Mouse (Mus musculus): ENCODE measurements around the gene Pacs2. TPM values are rescaled to one million over a fixed set of nuclear protein-coding genes. Genes with fewer than 3 reads are reported as not detected.
A peak's percentile ranks its signal among the peaks of the same experiment; 100 is the strongest.

The Pacs2 gene
- total and polyA plus RNA-seq, 2 experiments from 2014 or later = 23.2 to 116 TPM

GRCm38 (mm10) chr12:113049836-113050235, 35.5 kb downstream of the Pacs2 start:
- Histone ChIP-seq H3K4me2 (ENCODE audit: low read depth) (no peak overlapping the region), H3K4me3 (ENCODE audit: low read depth, low read length) (no peak overlapping the region), H3K9ac (no peak overlapping the region), H3K9me3 (ENCODE audit: low read length) (no peaks in the 10 kb centered on the region), H3K27me3 (ENCODE audit: insufficient read depth, low read length) (no peaks in the 10 kb centered on the region), H3K4me1 (ENCODE audit: insufficient read depth) (no peaks in the 10 kb centered on the region), H3K36me3 (ENCODE audit: insufficient read depth) (peaks cover 77% of the 10 kb centered on the region), H3K27ac (ENCODE audit: low read depth, low read length) (no peak overlapping the region)
- TF ChIP-seq CTCF (IDR thresholded peaks at IDR 0.05; ENCODE audit: low read depth) = no peak
- DNase-seq (no peak), ATAC-seq (no peak)
- 96% methylated on average over 9 of the region's 9 CpGs for whole genome bisulfite sequencing

GRCm38 (mm10) chr12:113050671-113051070, 36.4 kb downstream of the Pacs2 start:
- 93% methylated on average over 12 of the region's 12 CpGs for WGBS
- DNase-seq (no peak), ATAC-seq (no peak)
- Histone ChIP-seq H3K36me3 (ENCODE audit: insufficient read depth) (peaks cover 83% of the 10 kb centered on the region), H3K9ac (no peak overlapping the region), H3K4me3 (ENCODE audit: low read depth, low read length) (no peak overlapping the region), H3K4me2 (ENCODE audit: low read depth) (no peak overlapping the region), H3K27ac (ENCODE audit: low read depth, low read length) (no peak overlapping the region), H3K9me3 (ENCODE audit: low read length) (no peaks in the 10 kb centered on the region), H3K27me3 (ENCODE audit: insufficient read depth, low read length) (no peaks in the 10 kb centered on the region), H3K4me1 (ENCODE audit: insufficient read depth) (no peaks in the 10 kb centered on the region)
- TF ChIP-seq CTCF (IDR thresholded peaks at IDR 0.05; ENCODE audit: low read depth) = no peak

- H3K4me1 ChIP-seq (ENCODE audit: insufficient read depth) = no peaks in the 10 kb centered on the region
- TF ChIP-seq CTCF (IDR thresholded peaks at IDR 0.05; ENCODE audit: low read depth) = no peak
- no peak overlapping the region for H3K9ac ChIP-seq
- no peak overlapping the region for H3K27ac ChIP-seq (ENCODE audit: low read depth, low read length)
- ATAC-seq (no peak), DNase-seq (no peak)
- H3K4me2 ChIP-seq (ENCODE audit: low read depth) = no peak overlapping the region
- H3K9me3 ChIP-seq (ENCODE audit: low read length) = no peaks in the 10 kb centered on the region
- no peaks in the 10 kb centered on the region for H3K27me3 ChIP-seq (ENCODE audit: insufficient read depth, low read length)
- no peak overlapping the region for H3K4me3 ChIP-seq (ENCODE audit: low read depth, low read length)
- H3K36me3 ChIP-seq (ENCODE audit: insufficient read depth) = peaks cover 88% of the 10 kb centered on the region
- 71% methylated on average over 9 of the region's 9 CpGs for WGBS
Observed at GRCm38 (mm10) chr12:113051628-113052403, 37.5 kb downstream of the Pacs2 start.

GRCm38 (mm10) chr12:113056089-113056488, 41.8 kb downstream of the Pacs2 start:
- no peak overlapping the region for H3K4me3 ChIP-seq (ENCODE audit: low read depth, low read length)
- no peaks in the 10 kb centered on the region for H3K4me1 ChIP-seq (ENCODE audit: insufficient read depth)
- peaks cover 92% of the 10 kb centered on the region for H3K36me3 ChIP-seq (ENCODE audit: insufficient read depth)
- no peak for TF ChIP-seq CTCF (IDR thresholded peaks at IDR 0.05; ENCODE audit: low read depth)
- no peak overlapping the region for H3K27ac ChIP-seq (ENCODE audit: low read depth, low read length)
- no peak for DNase-seq
- H3K27me3 ChIP-seq (ENCODE audit: insufficient read depth, low read length) = no peaks in the 10 kb centered on the region
- H3K4me2 ChIP-seq (ENCODE audit: low read depth) = no peak overlapping the region
- H3K9ac ChIP-seq = no peak overlapping the region
- 95% methylated on average over 8 of the region's 8 CpGs for WGBS
- no peak for ATAC-seq
- no peaks in the 10 kb centered on the region for H3K9me3 ChIP-seq (ENCODE audit: low read length)

- H3K9me3 ChIP-seq (ENCODE audit: low read length) = no peaks in the 10 kb centered on the region
- no peak for DNase-seq
- peaks cover 89% of the 10 kb centered on the region for H3K36me3 ChIP-seq (ENCODE audit: insufficient read depth)
- H3K4me1 ChIP-seq (ENCODE audit: insufficient read depth) = no peaks in the 10 kb centered on the region
- 95% methylated on average over 5 of the region's 5 CpGs for WGBS
- no peak overlapping the region for H3K4me3 ChIP-seq (ENCODE audit: low read depth, low read length)
- H3K27ac ChIP-seq (ENCODE audit: low read depth, low read length) = no peak overlapping the region
- no peak overlapping the region for H3K4me2 ChIP-seq (ENCODE audit: low read depth)
- H3K27me3 ChIP-seq (ENCODE audit: insufficient read depth, low read length) = no peaks in the 10 kb centered on the region
- H3K9ac ChIP-seq = no peak overlapping the region
- no peak for ATAC-seq
- no peak for TF ChIP-seq CTCF (IDR thresholded peaks at IDR 0.05; ENCODE audit: low read depth)
Observed at GRCm38 (mm10) chr12:113060178-113060577, 45.9 kb downstream of the Pacs2 start.

- no peak for ATAC-seq
- peaks cover 85% of the 10 kb centered on the region for H3K36me3 ChIP-seq (ENCODE audit: insufficient read depth)
- 90% methylated on average over 9 of the region's 9 CpGs for WGBS
Observed at GRCm38 (mm10) chr12:113061606-113062005, 47.3 kb downstream of the Pacs2 start.

GRCm38 (mm10) chr12:113062201-113062600, 47.9 kb downstream of the Pacs2 start:
- H3K9ac ChIP-seq = no peak overlapping the region
- ATAC-seq (0 out of 2 replicates have a peak, but pooled peaks have one; percentile 12), DNase-seq (no peak)
- TF ChIP-seq CTCF (IDR thresholded peaks at IDR 0.05; ENCODE audit: low read depth) = no peak
- no peak overlapping the region for H3K4me2 ChIP-seq (ENCODE audit: low read depth)
- H3K27ac ChIP-seq (ENCODE audit: low read depth, low read length) = no peak overlapping the region
- 91% methylated on average over 10 of the region's 10 CpGs for WGBS
- no peaks in the 10 kb centered on the region for H3K27me3 ChIP-seq (ENCODE audit: insufficient read depth, low read length)
- no peak overlapping the region for H3K4me3 ChIP-seq (ENCODE audit: low read depth, low read length)
- H3K4me1 ChIP-seq (ENCODE audit: insufficient read depth) = no peaks in the 10 kb centered on the region
- H3K36me3 ChIP-seq (ENCODE audit: insufficient read depth) = peaks cover 79% of the 10 kb centered on the region
- H3K9me3 ChIP-seq (ENCODE audit: low read length) = no peaks in the 10 kb centered on the region

More at GRCm38 (mm10) chr12:113061606-113062005, 47.3 kb downstream of the Pacs2 start:
- Histone ChIP-seq H3K27ac (ENCODE audit: low read depth, low read length) (no peak overlapping the region), H3K4me2 (ENCODE audit: low read depth) (no peak overlapping the region), H3K4me1 (ENCODE audit: insufficient read depth) (no peaks in the 10 kb centered on the region), H3K4me3 (ENCODE audit: low read depth, low read length) (no peak overlapping the region), H3K27me3 (ENCODE audit: insufficient read depth, low read length) (no peaks in the 10 kb centered on the region), H3K9ac (no peak overlapping the region), H3K9me3 (ENCODE audit: low read length) (no peaks in the 10 kb centered on the region)
- TF ChIP-seq CTCF (IDR thresholded peaks at IDR 0.05; ENCODE audit: low read depth) = no peak
- no peak for DNase-seq
